Mouse (Mus musculus): ENCODE measurements around the gene C2cd5.

DNA sequence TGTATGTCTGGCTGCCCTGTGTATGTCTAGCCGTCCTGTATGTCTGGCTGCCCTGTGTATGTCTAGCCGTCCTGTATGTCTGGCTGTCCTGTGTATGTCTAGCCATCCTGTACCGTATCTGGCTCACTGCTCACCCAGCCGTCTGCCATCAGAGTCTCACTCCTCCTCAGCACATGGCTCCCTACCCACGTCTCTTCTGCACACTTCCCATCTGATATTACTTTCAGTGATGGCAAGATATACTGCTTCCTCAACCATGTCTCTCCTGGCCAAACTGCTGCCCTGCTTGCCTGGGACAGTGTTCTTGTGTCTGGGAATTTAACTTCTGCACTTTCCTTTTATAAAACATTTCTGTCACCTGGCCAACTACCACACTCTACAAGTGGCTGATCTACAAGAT, 42.3 kb downstream of the C2cd5 start:
- TF ChIP-seq POLR2A (IDR thresholded peaks at IDR 0.05; ENCODE audit: borderline replicate concordance, extremely low read depth, low read depth, low read length) (no peak), CTCF (IDR thresholded peaks at IDR 0.05; ENCODE audit: insufficient read depth, low read length) (no peak)

All from lung, adult 2 months (tissue).